Comparison of ENCODE assay signal across 12 mouse cellular contexts in genomic region chr10:16052463-16052889, GRCm38 (mm10).
DNase-seq lines count a peak whose midpoint lies in the region; ATAC-seq lines count a peak whose summit lies in the region.
"Had no signal": no experiment of that assay in that cellular context is flagged by ENCODE, and none has a peak within 500 bp of the region (broad histone marks: within the 10 kb centered on the region; RNA-seq: fewer than 3 reads in every experiment).

No protein-coding gene starts in this region.

- H3K27ac ChIP-seq in neural tube, embryonic 11.5 days (ENCODE audit: low read depth, low read length), result no peak overlapping the region
- peak overlapping the region; percentile 60 for H3K27ac ChIP-seq in forebrain, embryonic 15.5 days (replicated peaks)
- no peak overlapping the region for H3K27ac ChIP-seq in midbrain, embryonic 12.5 days (replicated peaks)
- H3K27ac ChIP-seq in liver, embryonic 11.5 days (ENCODE audit: low read depth, low read length), result no peak overlapping the region
- H3K27ac ChIP-seq: kidney, embryonic 15.5 days; liver, embryonic 12.5 days had no signal

- no peaks in the 10 kb centered on the region for H3K27me3 ChIP-seq in neural tube, embryonic 11.5 days (ENCODE audit: control insufficient read depth, insufficient read depth, low read length)
- no peaks in the 10 kb centered on the region for H3K27me3 ChIP-seq in forebrain, embryonic 15.5 days
- H3K27me3 ChIP-seq in midbrain, embryonic 12.5 days, result no peaks in the 10 kb centered on the region
- no peaks in the 10 kb centered on the region for H3K27me3 ChIP-seq in liver, embryonic 11.5 days (replicated peaks; ENCODE audit: control insufficient read depth, insufficient read depth, low read length)
- H3K27me3 ChIP-seq: heart, embryonic 12.5 days; kidney, embryonic 15.5 days; liver, embryonic 12.5 days had no signal

- no peak overlapping the region for H3K9ac ChIP-seq in neural tube, embryonic 11.5 days (ENCODE audit: low read length)
- H3K9ac ChIP-seq in forebrain, embryonic 15.5 days (replicated peaks), result no peak overlapping the region
- H3K9ac ChIP-seq in midbrain, embryonic 12.5 days (replicated peaks), result no peak overlapping the region
- H3K9ac ChIP-seq in liver, embryonic 11.5 days (ENCODE audit: low read depth, low read length), result no peak overlapping the region
- H3K9ac ChIP-seq: heart, embryonic 12.5 days; kidney, embryonic 15.5 days; liver, embryonic 12.5 days had no signal

- H3K4me2 ChIP-seq in neural tube, embryonic 11.5 days (ENCODE audit: low read depth), result no peak overlapping the region
- no peak overlapping the region for H3K4me2 ChIP-seq in forebrain, embryonic 15.5 days (replicated peaks)
- H3K4me2 ChIP-seq in midbrain, embryonic 12.5 days (replicated peaks), result no peak overlapping the region
- no peak overlapping the region for H3K4me2 ChIP-seq in liver, embryonic 11.5 days
- H3K4me2 ChIP-seq: heart, embryonic 12.5 days; kidney, embryonic 15.5 days; liver, embryonic 12.5 days had no signal

- H3K4me3 ChIP-seq in neural tube, embryonic 11.5 days (ENCODE audit: low read depth, low read length), result no peak overlapping the region
- no peak overlapping the region for H3K4me3 ChIP-seq in forebrain, embryonic 15.5 days
- H3K4me3 ChIP-seq in midbrain, embryonic 12.5 days, result no peak overlapping the region
- no peak overlapping the region for H3K4me3 ChIP-seq in liver, embryonic 11.5 days (ENCODE audit: low read depth, low read length)
- H3K4me3 ChIP-seq: heart, embryonic 12.5 days; kidney, embryonic 15.5 days; liver, embryonic 12.5 days had no signal

- peak; percentile 16 for DNase-seq in neural tube, embryonic 11.5 days (ENCODE audit: low spot score)
- DNase-seq in neural tube, embryonic 10.5 days (ENCODE audit: extremely low spot score, low spot score), result no peak
- no peak for DNase-seq in lung, postnatal 4 days
- no peak for DNase-seq in cerebellum, postnatal 25 days
- DNase-seq in liver, embryonic 11.5 days (ENCODE audit: low spot score), result no peak
- DNase-seq: cerebellum, adult 11 months; gastrocnemius, postnatal 36 days had no signal

- H3K36me3 ChIP-seq in neural tube, embryonic 11.5 days (ENCODE audit: control insufficient read depth, insufficient read depth, low read length), result no peaks in the 10 kb centered on the region
- no peaks in the 10 kb centered on the region for H3K36me3 ChIP-seq in forebrain, embryonic 15.5 days
- H3K36me3 ChIP-seq in midbrain, embryonic 12.5 days, result no peaks in the 10 kb centered on the region
- H3K36me3 ChIP-seq in liver, embryonic 11.5 days (ENCODE audit: control insufficient read depth, insufficient read depth, low read length), result no peaks in the 10 kb centered on the region
- H3K36me3 ChIP-seq: heart, embryonic 12.5 days; kidney, embryonic 15.5 days; liver, embryonic 12.5 days had no signal

- WGBS in neural tube, embryonic 11.5 days, result 51% methylated on average over 2 of the region's 2 CpGs
- 6% methylated on average over 2 of the region's 2 CpGs for WGBS in forebrain, embryonic 15.5 days
- 37% methylated on average over 2 of the region's 2 CpGs for WGBS in midbrain, embryonic 12.5 days
- 71% methylated on average over 2 of the region's 2 CpGs for WGBS in liver, embryonic 11.5 days

- no peaks in the 10 kb centered on the region for H3K9me3 ChIP-seq in neural tube, embryonic 11.5 days (ENCODE audit: control insufficient read depth, low read length)
- no peaks in the 10 kb centered on the region for H3K9me3 ChIP-seq in forebrain, embryonic 15.5 days
- H3K9me3 ChIP-seq in midbrain, embryonic 12.5 days, result no peaks in the 10 kb centered on the region
- no peaks in the 10 kb centered on the region for H3K9me3 ChIP-seq in liver, embryonic 11.5 days (ENCODE audit: control insufficient read depth, low read length)
- H3K9me3 ChIP-seq: heart, embryonic 12.5 days; kidney, embryonic 15.5 days; liver, embryonic 12.5 days had no signal

- ATAC-seq in neural tube, embryonic 11.5 days (ENCODE audit: insufficient read depth, low FRiP score, low TSS enrichment), result peak; percentile 70
- peak; percentile 87 for ATAC-seq in forebrain, embryonic 15.5 days (replicated peaks)
- ATAC-seq in midbrain, embryonic 12.5 days (ENCODE audit: low FRiP score, low read depth), result peak; percentile 88
- ATAC-seq in liver, embryonic 11.5 days (replicated peaks; ENCODE audit: low FRiP score), result no peak
- ATAC-seq: liver, embryonic 12.5 days had no signal

- no peaks in the 10 kb centered on the region for H3K4me1 ChIP-seq in neural tube, embryonic 11.5 days (ENCODE audit: control insufficient read depth, insufficient read depth, low read length)
- no peaks in the 10 kb centered on the region; the same call in 1 of the 2 replicates for H3K4me1 ChIP-seq in forebrain, embryonic 15.5 days
- H3K4me1 ChIP-seq in midbrain, embryonic 12.5 days, result no peaks in the 10 kb centered on the region
- no peaks in the 10 kb centered on the region for H3K4me1 ChIP-seq in liver, embryonic 11.5 days (replicated peaks; ENCODE audit: control insufficient read depth, insufficient read depth, low read length)
- H3K4me1 ChIP-seq: heart, embryonic 12.5 days; kidney, embryonic 15.5 days; liver, embryonic 12.5 days had no signal
